Mouse (Mus musculus) lung, embryonic 14.5 days (tissue): Measurements from ENCODE around the gene Gpr83. TPM values are rescaled to one million over a fixed set of nuclear protein-coding genes. Genes with fewer than 3 reads are reported as not detected.

Source experiments
- ATAC-seq: fragments of 200-750 bp; cut with Nextera tagmentation; 2 replicates; pipeline ENCODE4 v1.8.0; 2017; ENCODE audit warnings: mild to moderate bottlenecking, moderate TSS enrichment, moderate library complexity; ENCODE audit not compliant: insufficient read depth
- DNase-seq: peaks from one replicate; pipeline ENCODE4 v3.0.0-alpha.2; 2015
- H3K27ac ChIP-seq: fragments of 300-500 bp; sonication (generic); 2 replicates; pipeline ENCODE4 v1.5.1; 2014; ENCODE audit warnings: low read depth, mild to moderate bottlenecking, moderate library complexity
- H3K27me3 ChIP-seq: fragments of 300-500 bp; sonication (generic); 2 replicates; pipeline ENCODE4 v1.6.1; 2014; ENCODE audit warnings: low read length, control low read depth; ENCODE audit not compliant: insufficient read depth
- H3K36me3 ChIP-seq: fragments of 300-500 bp; sonication (generic); 2 replicates; pipeline ENCODE4 v1.6.1; 2014; ENCODE audit warnings: control low read depth; ENCODE audit not compliant: insufficient read depth
- H3K4me1 ChIP-seq: fragments of 300-500 bp; sonication (generic); 2 replicates; pipeline ENCODE4 v1.6.1; 2014; ENCODE audit warnings: antibody characterized with exemption, control low read depth; ENCODE audit not compliant: insufficient read depth
- H3K4me2 ChIP-seq: fragments of 300-500 bp; sonication (generic); 2 replicates; pipeline ENCODE4 v1.6.1; 2014; ENCODE audit warnings: mild to moderate bottlenecking
- H3K4me3 ChIP-seq: fragments of 300-500 bp; sonication (generic); 2 replicates; pipeline ENCODE4 v1.5.1; 2014; ENCODE audit warnings: low read depth, low read length
- H3K9ac ChIP-seq: fragments of 300-500 bp; sonication (generic); 2 replicates; pipeline ENCODE4 v1.6.1; 2014
- H3K9me3 ChIP-seq: fragments of 300-500 bp; sonication (generic); 2 replicates; pipeline ENCODE4 v1.6.1; 2016; ENCODE audit warnings: low read depth, low read length, control low read depth
- CTCF ChIP-seq: IDR thresholded peaks from 2 replicates; pipeline ENCODE4 v1.5.1; 2016; ENCODE audit warnings: antibody characterized with exemption, low read depth
- WGBS: fragments of 180-500 bp; shearing (Covaris S2); extraction: QIAGEN DNeasy Blood & Tissue Kit; methylation state at CpG from one replicate; pipeline ENCODE4 v1.1.7; 2014; 5-methylcytosine and 5-hydroxymethylcytosine counted together
- polyA plus RNA-seq: library from polyadenylated mRNA; unstranded; fragments of >200 nt; fragmentation: Nextera tagmentation; extraction: Ambion mirVana; gene quantifications from 2 replicates; pipeline ENCODE4 v1.2.1, GENCODE M21; 2014

Gene Gpr83
- polyA plus RNA-seq, 1 experiment from 2014 or later = 0.13 TPM

- no peak overlapping the region for H3K4me2 ChIP-seq
Measured at GRCm38 (mm10) chr9:14885151-14885550, 25.1 kb downstream of the Gpr83 start.

GRCm38 (mm10) chr9:14885954-14886353 lies 25.9 kb downstream of the Gpr83 start:
- no peak overlapping the region for H3K4me3 ChIP-seq
- H3K27ac ChIP-seq = no peak overlapping the region
- H3K4me1 ChIP-seq = no peaks in the 10 kb centered on the region
- ATAC-seq = no peak
- no peak overlapping the region for H3K9ac ChIP-seq
- H3K9me3 ChIP-seq = no peaks in the 10 kb centered on the region
- no peak for TF ChIP-seq CTCF
- 38% methylated on average over 1 of the region's 1 CpGs for WGBS
- no peaks in the 10 kb centered on the region for H3K36me3 ChIP-seq
- DNase-seq = no peak
- no peaks in the 10 kb centered on the region for H3K27me3 ChIP-seq
- H3K4me2 ChIP-seq = no peak overlapping the region

More at GRCm38 (mm10) chr9:14885151-14885550, 25.1 kb downstream of the Gpr83 start:
- Histone ChIP-seq H3K27ac (no peak overlapping the region), H3K4me1 (no peaks in the 10 kb centered on the region), H3K27me3 (no peaks in the 10 kb centered on the region), H3K9me3 (no peaks in the 10 kb centered on the region), H3K4me3 (no peak overlapping the region), H3K36me3 (no peaks in the 10 kb centered on the region), H3K9ac (no peak overlapping the region)
- DNase-seq = no peak
- peak; percentile 31 for TF ChIP-seq CTCF
- no peak for ATAC-seq

- no peaks in the 10 kb centered on the region for H3K36me3 ChIP-seq
- H3K4me1 ChIP-seq = no peaks in the 10 kb centered on the region
- H3K27me3 ChIP-seq = no peaks in the 10 kb centered on the region
- no peak overlapping the region for H3K9ac ChIP-seq
- no peak for TF ChIP-seq CTCF
- H3K9me3 ChIP-seq = no peaks in the 10 kb centered on the region
- no peak overlapping the region for H3K4me2 ChIP-seq
- H3K4me3 ChIP-seq = no peak overlapping the region
- WGBS = 67% methylated on average over 6 of the region's 6 CpGs
- ATAC-seq = peak; percentile 39; the same call in 1 of the 2 replicates
- DNase-seq = no peak
- no peak overlapping the region for H3K27ac ChIP-seq
Measured at GRCm38 (mm10) chr9:14887787-14888382, 27.9 kb downstream of the Gpr83 start.

DNA sequence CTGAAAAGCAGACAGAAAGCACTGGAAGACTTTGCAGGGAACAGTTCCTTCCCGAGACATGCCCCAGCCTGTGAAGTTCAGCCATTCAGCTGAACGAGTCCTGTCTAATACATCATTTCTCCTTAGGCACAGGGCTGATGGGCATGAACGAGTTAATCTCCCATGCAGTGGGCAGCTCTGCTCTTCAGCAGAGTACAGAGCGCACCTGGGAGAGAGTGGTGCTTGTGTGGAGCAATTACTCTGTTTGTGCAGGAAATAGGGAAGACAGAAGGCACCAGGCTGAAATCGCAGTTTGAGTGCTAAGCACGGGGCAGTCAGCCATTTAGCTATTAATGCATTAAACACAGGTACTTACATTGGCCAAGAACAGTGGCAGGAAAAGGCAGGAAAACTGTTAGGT lies 28.7 kb downstream of the Gpr83 start:
- no peaks in the 10 kb centered on the region for H3K9me3 ChIP-seq
- no peak for TF ChIP-seq CTCF
- H3K27me3 ChIP-seq = no peaks in the 10 kb centered on the region
- no peak overlapping the region for H3K4me2 ChIP-seq
- DNase-seq (no peak), ATAC-seq (0 out of 2 replicates have a peak, but pooled peaks have one; percentile 36)
- H3K36me3 ChIP-seq = no peaks in the 10 kb centered on the region
- no peak overlapping the region for H3K9ac ChIP-seq
- no peak overlapping the region for H3K4me3 ChIP-seq
- 52% methylated on average over 6 of the region's 6 CpGs for WGBS
- no peaks in the 10 kb centered on the region for H3K4me1 ChIP-seq
- H3K27ac ChIP-seq = no peak overlapping the region

GRCm38 (mm10) chr9:14890699-14891098 lies 30.7 kb downstream of the Gpr83 start:
- no peak overlapping the region for H3K9ac ChIP-seq
- no peaks in the 10 kb centered on the region for H3K4me1 ChIP-seq
- H3K4me3 ChIP-seq = no peak overlapping the region
- H3K27ac ChIP-seq = no peak overlapping the region
- no peaks in the 10 kb centered on the region for H3K27me3 ChIP-seq
- no peak overlapping the region for H3K4me2 ChIP-seq
- no peak for TF ChIP-seq CTCF
- 93% methylated on average over 3 of the region's 3 CpGs for WGBS
- DNase-seq (no peak), ATAC-seq (no peak)
- H3K36me3 ChIP-seq = no peaks in the 10 kb centered on the region
- H3K9me3 ChIP-seq = no peaks in the 10 kb centered on the region

DNA sequence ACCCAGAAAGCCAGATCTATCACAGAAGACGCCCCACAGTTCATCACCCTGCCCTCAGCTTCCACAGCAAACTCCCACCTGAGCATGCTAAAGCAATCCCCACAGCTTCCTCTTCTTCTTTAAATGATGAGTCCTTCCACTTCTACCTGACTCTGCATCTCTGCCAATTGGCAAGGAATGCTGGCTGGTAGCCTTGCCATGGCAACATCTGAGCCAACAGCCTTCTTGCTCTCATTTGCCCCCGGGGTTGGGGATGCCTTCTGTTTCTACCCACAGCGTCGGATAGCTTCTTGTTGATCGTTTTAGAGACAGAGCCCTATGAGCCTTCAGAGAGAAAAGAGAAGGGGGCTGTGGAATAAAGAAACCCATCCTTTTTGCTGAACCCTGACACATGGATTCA lies 31.9 kb downstream of the Gpr83 start:
- WGBS = 78% methylated on average over 5 of the region's 5 CpGs
- Histone ChIP-seq H3K27me3 (no peaks in the 10 kb centered on the region), H3K9ac (no peak overlapping the region)

GRCm38 (mm10) chr9:14893388-14893787 lies 33.4 kb downstream of the Gpr83 start:
- Histone ChIP-seq H3K9ac (no peak overlapping the region), H3K4me3 (no peak overlapping the region), H3K4me2 (no peak overlapping the region), H3K27me3 (no peaks in the 10 kb centered on the region), H3K27ac (no peak overlapping the region), H3K9me3 (no peaks in the 10 kb centered on the region), H3K36me3 (no peaks in the 10 kb centered on the region), H3K4me1 (no peaks in the 10 kb centered on the region)
- no peak for ATAC-seq
- TF ChIP-seq CTCF = no peak
- no peak for DNase-seq
- 65% methylated on average over 9 of the region's 9 CpGs for WGBS

More for the DNA sequence above, 31.9 kb downstream of the Gpr83 start:
- no peak overlapping the region for H3K27ac ChIP-seq
- no peak for TF ChIP-seq CTCF
- no peaks in the 10 kb centered on the region for H3K36me3 ChIP-seq
- DNase-seq (no peak), ATAC-seq (no peak)
- no peaks in the 10 kb centered on the region for H3K9me3 ChIP-seq
- H3K4me1 ChIP-seq = no peaks in the 10 kb centered on the region
- H3K4me2 ChIP-seq = no peak overlapping the region
- no peak overlapping the region for H3K4me3 ChIP-seq
